Mouse (Mus musculus) spleen, adult 12 weeks (tissue): Measurements from ENCODE around the gene Ube2e1.
A peak's percentile ranks its signal among the peaks of the same experiment; 100 is the strongest.
"Not testable (repeated sequence)": the region's sequence is repeated elsewhere in the genome, so short reads cannot be mapped to it uniquely, and the experiment has no call there.

Experiments used
- DNase-seq: peaks from one replicate; pipeline ENCODE4 v3.0.0; 2022; ENCODE audit warnings: low spot score

Gene Ube2e1

GRCm38 (mm10) chr14:18317457-18318411 lies 13.9 kb downstream of the Ube2e1 start:
- no peak for DNase-seq

GRCm38 (mm10) chr14:18304165-18304564 lies 27.5 kb downstream of the Ube2e1 start:
- DNase-seq, result no peak

- no peak for DNase-seq
Observed at GRCm38 (mm10) chr14:18303262-18303661, 28.4 kb downstream of the Ube2e1 start.

DNA sequence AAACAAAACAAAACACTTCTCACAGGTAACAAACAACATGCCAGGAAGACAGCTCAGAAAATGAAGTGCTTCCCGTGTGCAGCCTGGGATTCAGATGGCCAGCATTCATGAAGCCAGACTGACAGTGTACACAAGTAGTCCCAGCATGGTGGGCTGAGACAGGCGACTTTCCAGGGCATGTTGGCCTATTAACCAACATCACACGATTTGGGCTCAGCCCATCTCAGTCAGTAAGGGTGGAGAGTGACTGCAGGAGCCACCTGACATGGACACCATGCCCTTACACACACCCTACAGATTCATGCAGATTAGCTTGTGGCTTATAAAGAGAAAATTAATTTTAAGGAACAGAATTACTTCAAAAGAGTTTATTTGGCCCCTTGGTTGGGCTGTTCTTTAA lies 28.9 kb downstream of the Ube2e1 start:
- no peak for DNase-seq

DNA sequence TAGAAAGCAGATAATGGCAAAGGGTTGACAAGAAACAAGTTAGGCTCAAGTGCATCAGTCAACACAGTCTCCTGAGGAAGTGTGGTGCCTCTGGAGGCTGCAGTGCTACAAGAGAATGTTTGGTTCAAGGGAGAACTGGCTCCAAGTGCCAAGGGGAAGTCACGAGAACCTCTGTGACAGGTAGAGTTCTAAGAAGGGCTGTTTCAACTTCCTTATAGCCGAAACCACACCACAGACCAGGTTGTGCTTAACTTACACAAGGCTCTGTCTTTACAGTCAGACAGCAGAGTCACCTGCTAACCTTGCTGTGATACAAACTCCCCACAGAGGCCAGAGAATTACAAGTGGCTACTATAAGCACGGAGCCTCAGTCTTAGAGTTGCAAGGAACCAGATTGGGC lies 30.1 kb downstream of the Ube2e1 start:
- peak; percentile 3 for DNase-seq

DNA sequence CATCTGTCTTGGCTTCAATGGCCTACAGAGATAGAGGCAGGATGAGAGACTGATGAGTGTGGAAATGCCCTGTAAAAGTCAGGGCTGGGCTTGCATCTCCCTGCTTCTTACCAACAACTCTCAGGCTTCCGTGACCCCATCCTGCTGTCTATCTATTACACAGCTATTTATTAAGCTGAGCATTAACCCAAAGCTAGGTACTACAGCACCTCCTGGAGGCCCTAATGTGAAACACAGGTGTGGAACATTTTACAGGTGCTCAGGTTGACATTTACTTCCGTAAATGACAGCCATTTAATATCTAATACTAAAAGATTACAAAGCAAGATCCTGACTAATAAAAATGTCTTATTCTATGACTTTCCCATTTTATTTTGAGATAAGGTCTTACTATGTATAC lies 31.0 kb downstream of the Ube2e1 start:
- no peak for DNase-seq

- no peak for DNase-seq
Observed at GRCm38 (mm10) chr14:18298874-18299273, 32.8 kb downstream of the Ube2e1 start.

DNA sequence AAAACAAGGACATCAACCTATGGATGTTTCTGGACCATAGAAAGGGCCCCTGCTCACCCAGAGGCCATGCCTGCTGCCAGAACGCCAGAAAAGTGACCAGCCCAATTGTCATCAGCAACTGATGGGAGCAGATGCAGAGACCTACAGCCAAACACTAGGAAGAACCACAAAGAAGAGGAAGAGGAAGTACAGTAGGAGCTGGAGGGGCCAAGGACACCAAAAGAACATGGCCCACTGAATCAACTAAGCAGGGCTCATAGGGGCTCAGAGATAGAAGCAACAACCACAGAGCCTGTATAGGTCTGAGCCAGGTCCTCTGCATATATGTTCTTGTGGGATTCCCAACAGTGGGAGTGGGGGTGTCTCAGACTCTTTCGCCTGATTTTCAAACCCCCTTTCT lies 34.2 kb downstream of the Ube2e1 start:
- no peak for DNase-seq

DNA sequence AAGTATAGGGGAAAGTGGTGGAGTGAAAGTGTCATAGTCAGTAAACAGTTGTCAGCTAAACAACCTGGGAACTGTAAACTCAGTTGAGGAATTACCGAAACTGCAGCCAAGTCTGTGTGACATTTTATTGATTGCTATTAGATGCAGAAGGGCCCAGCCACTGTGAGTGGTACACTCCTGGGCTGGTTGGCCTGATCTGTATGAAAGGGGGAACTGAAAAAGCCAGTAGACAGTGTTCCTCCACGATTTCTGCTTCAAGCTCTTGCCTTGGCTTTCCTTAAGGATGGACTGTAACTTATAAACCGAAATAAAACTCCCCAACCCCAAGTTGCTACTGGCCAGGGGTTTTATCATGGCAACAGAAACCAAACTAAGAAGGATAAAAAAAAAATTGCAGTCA lies 39.1 kb downstream of the Ube2e1 start:
- no peak for DNase-seq

- no peak for DNase-seq
Observed at GRCm38 (mm10) chr14:18292111-18292510, 39.5 kb downstream of the Ube2e1 start.

GRCm38 (mm10) chr14:18287391-18287790 lies 44.3 kb downstream of the Ube2e1 start:
- no peak for DNase-seq

DNA sequence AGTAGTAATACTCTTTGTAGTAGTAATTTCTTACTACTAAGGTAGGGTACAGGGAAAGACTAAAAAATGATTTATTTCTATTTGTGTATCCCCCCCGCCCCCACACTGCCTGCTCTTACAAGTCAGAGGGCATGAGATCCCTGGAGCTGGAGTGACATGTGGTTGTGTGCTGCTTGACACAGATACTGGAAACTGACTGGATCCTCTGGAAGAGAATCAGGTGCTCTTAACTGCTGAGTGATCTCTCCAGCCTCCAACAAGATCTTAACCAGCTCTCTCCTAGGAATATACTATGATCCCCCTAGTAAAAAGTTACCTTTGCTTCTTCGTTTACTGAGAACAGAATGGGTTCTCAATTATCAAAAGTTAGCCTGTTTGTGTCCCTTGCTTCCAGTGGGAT lies 45.2 kb downstream of the Ube2e1 start:
- DNase-seq, result no peak

GRCm38 (mm10) chr14:18285476-18285875 lies 46.2 kb downstream of the Ube2e1 start:
- no peak for DNase-seq

GRCm38 (mm10) chr14:18284581-18284980 lies 47.1 kb downstream of the Ube2e1 start:
- no peak for DNase-seq

GRCm38 (mm10) chr14:18280375-18280774 lies 51.3 kb downstream of the Ube2e1 start:
- no peak for DNase-seq

DNA sequence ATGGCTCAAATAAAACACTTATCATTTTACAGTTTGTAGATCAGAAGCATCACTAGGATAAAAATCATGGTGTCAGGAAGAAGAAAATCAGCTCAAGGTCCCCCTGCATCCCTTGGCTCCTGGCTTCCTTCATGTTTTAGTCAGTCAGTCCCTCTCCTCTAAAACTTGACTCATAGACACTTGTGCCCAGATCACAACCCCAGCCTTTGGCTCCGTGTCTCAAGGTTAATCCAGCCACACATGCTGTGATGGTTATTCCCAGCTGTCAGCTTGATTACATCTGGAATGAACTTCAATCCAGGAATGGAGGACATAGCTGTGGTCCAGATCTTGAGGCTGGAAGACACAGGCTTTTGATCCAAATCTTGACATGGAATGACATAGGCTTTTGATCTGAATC lies 57.1 kb downstream of the Ube2e1 start:
- no peak for DNase-seq

GRCm38 (mm10) chr14:18271666-18272065 lies 60.0 kb downstream of the Ube2e1 start:
- no peak for DNase-seq

DNA sequence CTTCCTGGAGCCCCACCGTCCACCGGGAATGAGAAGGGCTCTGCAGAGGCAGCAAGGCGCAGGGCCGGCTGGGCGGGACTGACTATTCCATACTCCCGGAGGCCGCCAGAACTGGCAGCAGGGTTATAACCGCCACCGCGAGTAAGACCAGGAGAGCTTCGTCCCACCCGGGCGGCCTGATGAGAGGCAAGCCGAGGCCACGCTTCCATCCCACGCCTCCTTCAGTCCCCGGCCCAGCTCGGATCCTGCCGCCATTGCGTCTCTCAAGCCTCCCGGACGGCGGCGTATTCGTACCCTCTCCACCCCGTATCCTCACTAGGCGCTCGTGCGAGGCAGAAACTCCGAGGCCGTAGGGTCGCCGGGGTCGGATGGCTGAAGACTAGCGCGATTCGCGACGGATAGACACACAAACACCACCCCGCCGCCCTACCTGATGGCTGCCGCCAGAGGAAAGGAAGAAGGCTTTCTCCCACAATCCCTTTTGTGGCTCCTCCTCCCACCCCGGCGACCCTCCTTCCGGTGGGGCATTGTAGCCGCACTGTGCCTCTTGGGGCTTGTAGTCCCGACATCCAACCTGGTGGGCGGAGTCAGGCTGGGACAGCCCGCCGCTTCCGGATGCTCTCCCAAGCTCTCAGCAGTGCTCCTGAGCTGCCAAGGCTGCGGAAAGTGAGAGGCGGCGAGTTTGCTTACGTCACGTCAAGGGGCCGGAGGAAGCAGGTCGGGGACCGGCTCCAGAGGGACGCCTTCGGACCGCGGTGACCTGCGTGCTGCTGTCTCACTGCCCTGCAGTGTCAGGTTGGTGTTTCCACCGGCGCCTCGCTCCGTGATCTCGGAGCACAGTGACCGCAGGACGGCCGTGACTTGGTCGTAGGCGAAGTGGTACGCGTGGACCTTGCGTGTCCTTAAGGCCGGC lies 60.9 kb downstream of the Ube2e1 start, which contains the start of the genes Nkiras1 and Rpl15:
Gene Nkiras1, plus strand, starts transcription at position 608 of the 913 bp plus-strand sequence.
Gene Rpl15, minus strand, starts transcription at position 863 of the 913 bp plus-strand sequence.
- DNase-seq, result peak; percentile 88

DNA sequence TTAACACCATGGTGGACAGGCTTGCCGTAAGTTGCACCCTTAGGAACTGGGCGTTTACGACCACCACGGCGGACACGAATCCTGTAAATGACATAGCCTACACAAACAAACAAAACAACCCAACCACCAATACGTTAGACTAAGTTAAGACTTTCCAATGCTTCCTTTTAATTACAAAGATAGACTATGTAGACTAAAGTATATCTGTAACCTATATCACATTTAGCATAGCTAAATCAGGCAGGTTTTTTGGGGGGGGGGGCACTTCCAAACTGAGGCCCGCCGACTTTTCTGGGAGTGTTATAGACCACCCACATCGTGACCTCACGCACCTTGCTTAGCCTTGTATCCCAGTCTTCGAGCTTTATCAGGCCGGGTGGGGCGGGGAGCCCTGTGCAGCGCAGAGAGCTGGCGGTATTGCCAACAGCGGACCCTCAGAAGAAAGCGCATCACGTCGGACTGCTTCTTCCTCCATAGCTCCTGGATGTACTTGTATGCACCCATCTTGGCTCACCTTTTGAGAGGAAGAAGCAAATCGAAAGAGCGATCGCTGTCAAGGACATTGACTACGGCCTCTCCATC lies 61.6 kb downstream of the Ube2e1 start:
- DNase-seq, result not testable (repeated sequence)

DNA sequence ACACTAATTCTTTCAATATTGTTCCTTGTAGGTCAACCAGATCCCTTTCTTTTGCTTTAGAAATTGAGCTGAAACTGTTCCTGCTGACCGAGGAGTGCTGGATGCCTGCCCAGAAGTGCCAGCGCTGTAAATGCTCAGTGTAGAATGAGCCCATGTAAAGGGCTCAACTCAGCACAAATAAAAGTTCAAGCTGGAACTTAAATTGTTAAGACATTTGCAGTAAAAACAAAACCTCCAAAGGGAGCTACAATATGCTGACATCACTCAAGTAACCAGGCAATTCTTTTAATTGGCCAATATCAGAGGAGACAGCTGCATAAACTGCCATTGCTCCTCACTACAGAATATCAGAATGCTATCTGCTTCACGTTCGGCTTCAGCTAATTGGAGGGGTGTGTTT lies 68.2 kb downstream of the Ube2e1 start:
- no peak for DNase-seq

- no peak for DNase-seq
Observed at GRCm38 (mm10) chr14:18261203-18261602, 70.5 kb downstream of the Ube2e1 start.

DNA sequence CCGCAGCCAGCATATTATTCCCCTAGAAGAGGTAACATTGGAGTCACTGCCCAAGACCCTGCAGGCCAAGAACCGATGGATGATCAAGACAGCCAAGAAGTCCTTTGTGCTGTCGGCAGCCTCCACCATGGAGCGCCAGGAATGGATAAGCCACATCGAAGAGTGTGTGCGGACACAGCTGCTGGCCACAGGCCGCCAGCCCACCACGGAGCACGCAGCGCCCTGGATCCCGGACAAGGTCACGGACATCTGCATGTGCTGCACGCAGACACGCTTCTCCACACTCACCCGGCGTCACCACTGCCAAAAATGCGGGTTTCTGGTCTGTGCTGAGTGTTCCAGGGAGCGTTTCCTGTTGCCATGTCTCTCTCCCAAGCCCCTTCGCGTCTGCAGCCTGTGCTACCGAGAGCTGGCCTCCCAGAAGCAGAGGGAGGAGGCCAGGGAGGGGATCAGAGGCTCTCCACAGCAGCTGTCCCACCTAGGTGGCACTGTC lies 89.0 kb downstream of the Ube2e1 start:
- DNase-seq, result no peak
